Mouse (Mus musculus): ENCODE measurements around the gene Nutm1.

Nutm1 gene

DNA sequence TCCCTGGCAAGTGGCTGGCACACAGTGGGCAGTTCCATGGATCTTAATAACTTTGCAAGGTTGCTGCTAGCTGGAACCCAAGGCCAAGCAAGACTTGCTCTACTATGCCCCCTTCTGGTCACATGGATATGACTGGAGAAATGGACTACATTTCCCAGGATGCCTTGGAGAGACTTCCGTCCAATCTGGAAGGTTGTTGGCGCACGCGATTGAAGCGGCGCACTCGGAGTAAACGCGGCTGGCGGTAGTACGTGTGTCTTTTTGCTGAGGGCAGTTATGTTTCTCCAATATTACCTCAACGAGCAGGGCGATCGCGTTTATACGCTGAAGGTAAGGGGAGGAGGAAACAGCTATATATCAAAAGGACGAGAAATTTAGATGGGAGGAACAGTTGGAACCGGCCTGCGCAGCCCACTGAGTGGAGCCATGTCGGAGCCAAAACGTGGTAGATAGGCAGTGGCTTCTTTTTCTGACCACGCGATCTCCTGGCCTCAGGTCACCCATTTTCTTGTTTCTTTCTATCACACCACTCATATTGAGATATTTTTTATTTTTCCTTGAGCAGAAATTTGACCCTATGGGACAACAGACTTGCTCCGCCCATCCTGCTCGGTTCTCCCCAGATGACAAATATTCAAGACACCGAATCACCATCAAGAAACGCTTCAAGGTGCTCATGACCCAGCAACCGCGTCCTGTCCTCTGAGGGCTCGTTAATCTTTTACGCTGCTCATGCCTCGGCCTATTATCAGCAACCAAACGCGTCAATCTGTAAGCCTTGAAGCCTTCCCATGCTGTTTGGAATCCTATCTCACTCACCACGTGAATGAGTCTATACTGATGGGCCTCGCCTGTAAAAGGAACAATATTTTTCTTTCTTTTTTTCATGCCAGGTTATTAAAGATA, 2.9 kb upstream of the Nutm1 start, which contains the start of gene Nop10:
Nop10 (plus strand) TSS at position 179 of the 906 bp plus-strand sequence.
- peak; percentile 85 for DNase-seq

- no peak for DNase-seq
These were observed 4.2 kb downstream of the Nutm1 start for GRCm38 (mm10) chr2:112254675-112255515.

GRCm38 (mm10) chr2:112249780-112250453, 9.2 kb downstream of the Nutm1 start:
- peak; percentile 32 for DNase-seq

DNA sequence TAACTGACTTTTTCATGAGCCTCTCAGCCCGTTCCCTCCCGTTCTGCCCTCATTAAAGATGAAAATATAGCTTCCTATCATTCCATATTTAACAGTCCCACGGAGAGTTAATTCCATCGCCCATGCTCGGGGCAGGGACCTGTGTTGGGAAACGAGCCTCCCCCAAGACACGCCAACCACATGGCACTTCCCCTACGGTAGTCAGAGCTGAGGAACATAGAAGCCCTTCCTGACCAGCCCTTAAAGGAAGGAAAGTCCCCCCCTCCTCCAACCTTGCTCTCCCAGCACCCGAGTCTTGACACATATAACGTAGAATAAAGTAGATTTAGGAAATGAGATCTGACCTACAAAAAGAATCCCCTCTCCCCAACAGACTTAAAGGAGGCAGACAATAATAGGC, 11.8 kb downstream of the Nutm1 start:
- DNase-seq: no peak

DNA sequence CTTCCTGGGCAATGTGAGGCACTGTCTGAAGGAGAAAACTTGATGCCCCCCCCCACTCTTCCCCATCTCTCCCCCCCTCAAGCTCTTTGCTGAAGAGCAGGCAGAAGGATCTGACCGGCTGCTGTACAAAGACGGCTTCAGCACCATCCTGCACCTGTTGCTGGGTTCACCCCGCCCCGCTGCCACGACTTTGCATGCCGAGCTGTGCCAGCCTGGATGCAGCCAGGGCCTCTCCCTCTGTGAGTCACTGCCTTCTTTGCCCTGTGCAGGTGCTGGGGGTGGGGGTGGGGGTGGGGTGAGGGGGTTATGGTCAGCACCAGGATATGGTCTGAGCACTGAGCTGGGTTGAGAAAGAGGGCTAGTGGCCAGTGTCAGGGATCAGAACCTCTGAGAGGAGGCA, 12.9 kb downstream of the Nutm1 start:
- DNase-seq: no peak

DNA sequence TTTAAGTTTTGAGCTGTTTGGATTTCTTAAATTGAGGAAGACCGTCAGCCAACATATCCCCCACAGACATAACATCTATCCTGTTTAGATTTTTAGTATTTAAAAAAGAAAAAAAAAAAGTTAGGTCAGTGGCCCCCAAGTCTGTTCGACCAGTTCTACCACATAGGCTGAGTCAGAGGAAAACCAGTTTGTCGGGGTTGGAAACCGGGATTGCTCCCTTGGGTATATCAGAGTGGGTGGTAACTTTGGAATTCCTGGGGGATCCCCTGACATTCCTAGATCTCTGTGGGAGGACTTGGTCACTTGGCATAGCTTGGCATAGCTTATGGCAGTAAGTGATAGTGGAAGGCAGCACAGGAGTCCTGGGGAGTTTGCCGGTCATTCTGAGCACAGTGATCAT, 13.8 kb downstream of the Nutm1 start:
- DNase-seq: no peak

- no peak for DNase-seq
These were observed 17.3 kb downstream of the Nutm1 start for GRCm38 (mm10) chr2:112241787-112242186.

DNA sequence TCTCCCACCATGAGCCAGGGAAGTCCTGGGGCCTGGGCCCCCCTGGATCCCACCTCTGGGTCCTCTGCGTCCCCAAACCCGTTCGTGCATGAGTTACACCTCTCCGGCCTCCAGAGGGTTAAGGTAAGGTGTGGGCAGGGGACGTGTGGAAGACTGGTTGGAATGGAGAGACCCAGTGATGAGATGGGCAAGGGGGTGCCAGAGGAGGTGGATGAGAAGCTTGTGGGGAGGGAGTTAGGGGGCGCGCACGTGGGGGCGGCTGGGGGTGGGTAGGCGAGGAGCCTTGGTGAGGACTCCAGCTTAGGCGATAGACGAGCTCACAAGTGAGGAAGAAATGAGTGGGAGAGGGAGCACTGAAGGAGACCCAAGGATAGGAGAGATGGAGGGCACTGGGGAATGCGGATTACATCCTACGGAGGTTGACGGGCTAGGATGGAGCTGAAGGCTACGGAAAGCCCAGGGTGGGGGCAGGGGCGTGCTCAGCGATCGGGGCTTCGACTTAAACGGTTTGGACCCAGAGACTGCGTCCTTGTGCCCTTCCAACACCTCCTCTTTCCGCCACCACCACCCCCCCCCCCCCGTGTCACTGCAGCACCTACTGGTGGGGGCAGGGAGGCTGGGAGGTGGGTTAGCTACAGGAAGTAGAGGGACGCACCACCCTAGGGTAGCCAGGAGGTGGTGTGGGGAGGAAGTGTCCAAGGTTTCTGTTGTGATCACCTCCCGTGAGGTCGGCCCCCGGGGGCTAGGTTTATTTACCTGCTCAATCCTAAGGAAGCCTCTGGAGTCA, 19.0 kb downstream of the Nutm1 start:
- peak; percentile 42 for DNase-seq

DNA sequence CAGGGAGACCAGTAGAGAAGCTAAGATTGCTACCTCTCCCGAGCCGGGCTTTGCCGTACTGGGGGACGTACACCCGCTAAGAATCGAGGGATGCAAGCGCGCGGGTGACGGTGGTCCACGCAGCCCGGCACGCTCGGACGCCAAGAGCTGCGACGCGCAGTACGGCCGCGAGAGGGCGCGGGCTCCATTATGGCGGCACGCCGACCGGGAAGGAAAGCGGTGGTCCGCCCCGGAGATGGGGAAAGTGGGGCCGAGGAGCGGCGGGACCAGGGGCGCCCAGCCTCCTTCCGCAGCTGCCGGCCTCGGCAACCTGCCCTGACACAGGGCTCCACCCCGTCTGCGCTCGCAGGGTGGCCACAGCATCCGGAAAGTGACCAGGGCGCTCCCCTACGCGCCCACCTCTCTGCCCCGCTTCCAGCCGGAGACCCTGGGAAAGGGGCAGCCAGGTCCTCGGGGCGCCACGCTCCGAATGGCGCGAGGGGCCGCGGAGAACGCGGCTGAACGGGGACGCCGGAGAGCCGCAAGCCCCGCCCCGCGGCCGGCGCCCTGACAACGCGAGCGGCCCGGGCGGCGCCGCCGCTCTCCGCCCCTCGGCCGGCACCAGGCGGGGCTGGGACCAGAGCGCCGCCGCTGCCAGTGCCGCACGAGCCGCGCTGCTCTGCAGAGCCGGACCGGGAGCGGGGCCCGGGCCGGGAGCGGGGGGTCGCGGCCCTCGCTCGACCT, 19.7 kb downstream of the Nutm1 start, which contains the start of gene Lpcat4:
Lpcat4 (plus strand) TSS at position 257 of the 723 bp plus-strand sequence.
- peak; percentile 89 for DNase-seq

DNA sequence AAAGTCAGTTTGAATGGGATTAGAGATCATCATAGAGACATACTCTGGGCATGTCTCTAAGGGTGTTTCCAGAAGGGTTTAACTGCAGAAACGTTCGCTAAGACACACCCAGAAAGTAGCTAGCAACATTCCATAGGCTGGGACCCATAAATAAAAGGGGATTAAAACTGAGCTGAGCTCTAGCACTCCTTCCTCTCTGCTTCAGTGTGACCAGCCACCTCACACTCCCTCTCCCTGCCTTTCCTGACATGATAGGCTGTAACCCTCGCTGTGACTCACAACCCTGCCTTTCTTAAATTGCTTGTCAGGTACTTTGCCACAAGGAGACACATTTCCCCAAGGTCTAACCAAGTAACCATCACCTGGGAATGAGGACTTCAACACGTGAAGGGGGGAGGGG, 21.1 kb downstream of the Nutm1 start:
- no peak for DNase-seq

GRCm38 (mm10) chr2:112236620-112237019, 22.5 kb downstream of the Nutm1 start:
- DNase-seq: no peak

GRCm38 (mm10) chr2:112232623-112233022, 26.5 kb downstream of the Nutm1 start:
- DNase-seq: no peak

- no peak for DNase-seq
These were observed 34.7 kb downstream of the Nutm1 start for GRCm38 (mm10) chr2:112224356-112224755.

DNA sequence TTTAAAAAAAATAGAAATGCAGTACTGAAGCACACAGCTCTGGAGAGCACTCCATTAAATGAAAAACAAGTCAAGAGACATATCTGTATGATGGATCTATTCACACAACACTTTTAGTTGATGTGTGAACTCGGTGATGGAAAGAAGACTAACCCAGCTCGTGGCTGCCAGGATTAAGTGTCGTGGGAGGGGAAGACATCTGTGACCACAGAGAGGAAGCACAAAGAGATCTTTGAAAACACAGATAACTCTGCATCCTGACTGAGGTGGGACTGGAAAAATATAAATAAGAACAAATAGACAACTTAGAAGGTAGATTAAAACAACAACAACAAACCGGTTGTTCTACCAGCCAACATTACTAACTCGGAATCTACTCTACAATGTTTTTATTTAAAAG, 36.5 kb downstream of the Nutm1 start:
- no peak for DNase-seq

- DNase-seq: no peak
These were observed 38.2 kb downstream of the Nutm1 start for GRCm38 (mm10) chr2:112220880-112221279.

GRCm38 (mm10) chr2:112217614-112218013, 41.5 kb downstream of the Nutm1 start:
- DNase-seq: no peak

- DNase-seq: no peak
These were observed 43.1 kb downstream of the Nutm1 start for GRCm38 (mm10) chr2:112215977-112216376.

DNA sequence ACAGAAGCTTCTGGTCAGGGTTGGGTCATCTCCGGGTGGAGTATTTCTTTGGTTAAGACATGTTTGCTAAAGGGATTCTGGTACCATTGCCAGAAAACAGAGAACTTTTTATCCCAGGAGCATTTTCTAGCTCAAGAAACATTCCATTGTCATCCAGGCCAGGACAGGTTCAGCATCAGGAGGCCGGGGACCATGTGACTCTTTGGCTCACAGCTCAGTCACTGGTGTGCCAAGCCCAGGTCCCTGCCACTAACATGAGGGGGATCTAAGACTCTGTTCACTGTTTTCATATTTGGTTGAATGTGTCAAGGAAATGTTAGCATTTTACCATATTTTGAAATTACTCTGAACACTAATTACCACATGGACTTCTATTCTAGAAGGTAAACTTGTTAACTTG, 48.4 kb downstream of the Nutm1 start:
- no peak for DNase-seq

DNA sequence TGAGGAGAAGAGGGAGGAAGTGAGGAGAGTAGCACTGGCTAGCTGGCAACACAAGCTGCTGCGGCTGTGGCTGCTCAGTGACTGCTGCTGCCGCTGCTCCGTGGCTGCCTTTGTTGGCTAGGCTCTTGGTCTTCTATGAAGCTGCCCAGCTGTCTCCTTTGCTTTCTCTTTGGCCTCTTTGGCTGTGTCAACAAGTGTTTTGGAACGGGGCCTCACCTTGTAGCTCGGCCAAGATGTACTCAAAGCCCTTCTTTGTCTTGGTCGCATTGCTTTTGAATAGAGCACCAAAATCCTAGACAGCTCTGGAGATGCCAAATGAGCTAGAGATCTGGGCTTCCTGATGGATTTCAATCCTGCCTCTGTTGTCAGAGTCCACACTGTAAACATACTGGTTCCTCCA, 48.9 kb downstream of the Nutm1 start:
- DNase-seq: peak; percentile 37

- DNase-seq: no peak
These were observed 56.0 kb downstream of the Nutm1 start for GRCm38 (mm10) chr2:112203056-112203455.
